Mouse (Mus musculus) lung, postnatal 0 days (tissue): Measurements from ENCODE around the gene Arhgap8. TPM values are rescaled to one million over a fixed set of nuclear protein-coding genes. Genes with fewer than 3 reads are reported as not detected.
"Not testable (repeated sequence)": the region's sequence is repeated elsewhere in the genome, so short reads cannot be mapped to it uniquely, and the experiment has no call there.

Experiments
- ATAC-seq: fragments of 200-750 bp; cut with Nextera tagmentation; 2 replicates; pipeline ENCODE4 v1.8.0; 2017; ENCODE audit warnings: moderate library complexity
- DNase-seq: peaks from one replicate; pipeline ENCODE4 v3.0.0-alpha.2; 2016; ENCODE audit warnings: low spot score
- H3K27ac ChIP-seq: fragments of 300-500 bp; sonication (generic); 2 replicates; pipeline ENCODE4 v1.5.1; 2014; ENCODE audit warnings: antibody characterized with exemption, mild to moderate bottlenecking, low read length, mixed read lengths
- H3K27me3 ChIP-seq: fragments of 300-500 bp; sonication (generic); replicated peaks from 2 replicates; pipeline ENCODE4 v1.6.1; 2014; ENCODE audit warnings: low read length, mixed read lengths; ENCODE audit not compliant: insufficient read depth
- H3K36me3 ChIP-seq: fragments of 300-500 bp; sonication (generic); 2 replicates; pipeline ENCODE4 v1.6.1; 2014; ENCODE audit warnings: low read length, mixed read lengths; ENCODE audit not compliant: insufficient read depth
- H3K4me1 ChIP-seq: fragments of 300-500 bp; sonication (generic); 2 replicates; pipeline ENCODE4 v1.6.1; 2014; ENCODE audit warnings: antibody characterized with exemption, low read depth, low read length, mixed read lengths; ENCODE audit not compliant: insufficient read depth
- H3K4me2 ChIP-seq: fragments of 300-500 bp; sonication (generic); replicated peaks from 2 replicates; pipeline ENCODE4 v1.6.1; 2014; ENCODE audit warnings: low read depth, mild to moderate bottlenecking, low read length, moderate library complexity, mixed read lengths
- H3K4me3 ChIP-seq: fragments of 300-500 bp; sonication (generic); 2 replicates; pipeline ENCODE4 v1.5.1; 2014; ENCODE audit warnings: low read depth, low read length
- H3K9ac ChIP-seq: fragments of 300-500 bp; sonication (generic); replicated peaks from 2 replicates; pipeline ENCODE4 v1.6.1; 2014; ENCODE audit warnings: low read depth, mild to moderate bottlenecking
- H3K9me3 ChIP-seq: fragments of 300-500 bp; sonication (generic); 2 replicates; pipeline ENCODE4 v1.6.1; 2016; ENCODE audit warnings: low read length, mixed read lengths
- CTCF ChIP-seq: IDR thresholded peaks from 2 replicates; pipeline ENCODE4 v1.5.1; 2016; ENCODE audit warnings: antibody characterized with exemption, mild to moderate bottlenecking
- EP300 ChIP-seq: IDR thresholded peaks from 2 replicates; pipeline ENCODE4 v1.6.1; 2016; ENCODE audit warnings: antibody characterized with exemption, mild to moderate bottlenecking, control low read depth
- WGBS: fragments of 180-500 bp; shearing (Covaris S2); extraction: QIAGEN DNeasy Blood & Tissue Kit; methylation state at CpG from one replicate; pipeline ENCODE4 v1.1.7; 2014; 5-methylcytosine and 5-hydroxymethylcytosine counted together
- polyA plus RNA-seq: library from polyadenylated mRNA; unstranded; fragments of >200 nt; fragmentation: Nextera tagmentation; extraction: Ambion mirVana; gene quantifications from 2 replicates; pipeline ENCODE4 v1.2.1, GENCODE M21; 2015

The Arhgap8 gene
- polyA plus RNA-seq, 1 experiment from 2014 or later = 15.9 TPM

- Histone ChIP-seq H3K9me3 (no peaks in the 10 kb centered on the region), H3K36me3 (no peaks in the 10 kb centered on the region), H3K4me1 (peaks cover 3% of the 10 kb centered on the region; the same call in 1 of the 2 replicates), H3K27me3 (no peaks in the 10 kb centered on the region), H3K4me3 (no peak overlapping the region), H3K27ac (no peak overlapping the region), H3K9ac (no peak overlapping the region), H3K4me2 (no peak overlapping the region)
- ATAC-seq (no peak), DNase-seq (no peak)
- TF ChIP-seq EP300 (no peak), CTCF (no peak)
- WGBS = 11% methylated on average over 22 of the region's 22 CpGs
Measured at GRCm38 (mm10) chr15:84756426-84756825, 36.6 kb downstream of the Arhgap8 start.

GRCm38 (mm10) chr15:84758493-84758892 lies 38.6 kb downstream of the Arhgap8 start:
- H3K4me3 ChIP-seq = no peak overlapping the region
- H3K4me2 ChIP-seq = no peak overlapping the region
- H3K4me1 ChIP-seq = peaks cover 3% of the 10 kb centered on the region; the same call in 1 of the 2 replicates
- ATAC-seq (no peak), DNase-seq (peak; percentile 20)
- no peaks in the 10 kb centered on the region for H3K27me3 ChIP-seq
- no peaks in the 10 kb centered on the region for H3K9me3 ChIP-seq
- no peak overlapping the region for H3K9ac ChIP-seq
- no peak overlapping the region for H3K27ac ChIP-seq
- H3K36me3 ChIP-seq = no peaks in the 10 kb centered on the region
- TF ChIP-seq CTCF (peak; percentile 80), EP300 (no peak)
- 35% methylated on average over 4 of the region's 4 CpGs for WGBS

- TF ChIP-seq CTCF (no peak), EP300 (no peak)
- 81% methylated on average over 8 of the region's 8 CpGs for WGBS
- ATAC-seq = no peak
- H3K9ac ChIP-seq = no peak overlapping the region
- no peaks in the 10 kb centered on the region for H3K9me3 ChIP-seq
- no peaks in the 10 kb centered on the region for H3K27me3 ChIP-seq
- no peaks in the 10 kb centered on the region for H3K4me1 ChIP-seq
- no peak overlapping the region for H3K4me2 ChIP-seq
- DNase-seq = no peak
- no peaks in the 10 kb centered on the region for H3K36me3 ChIP-seq
- no peak overlapping the region for H3K4me3 ChIP-seq
- no peak overlapping the region for H3K27ac ChIP-seq
Measured at GRCm38 (mm10) chr15:84762712-84763422, 43.0 kb downstream of the Arhgap8 start.

DNA sequence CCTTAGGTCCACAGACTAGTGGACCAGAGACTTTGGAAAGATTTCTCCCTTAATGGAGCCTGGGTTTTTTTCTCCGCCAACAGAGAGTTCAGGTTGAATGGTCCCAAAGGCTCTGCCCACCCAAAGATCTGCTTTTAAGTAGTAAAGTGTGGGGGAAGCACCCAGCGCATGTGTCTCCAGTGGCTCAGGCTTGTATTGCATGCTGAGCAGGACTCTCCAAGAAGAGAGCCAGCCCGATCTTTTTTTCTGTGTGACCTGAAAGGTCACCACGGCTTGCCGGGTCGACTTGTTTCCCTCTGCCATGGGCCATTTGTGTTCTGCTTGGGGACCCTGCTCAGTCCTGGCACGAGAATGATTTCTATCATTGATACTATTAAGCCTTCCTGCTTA lies 43.6 kb downstream of the Arhgap8 start:
- ATAC-seq (no peak), DNase-seq (no peak)
- Histone ChIP-seq H3K27me3 (no peaks in the 10 kb centered on the region), H3K36me3 (no peaks in the 10 kb centered on the region), H3K27ac (no peak overlapping the region), H3K4me1 (no peaks in the 10 kb centered on the region), H3K9me3 (no peaks in the 10 kb centered on the region), H3K4me2 (no peak overlapping the region), H3K4me3 (no peak overlapping the region), H3K9ac (no peak overlapping the region)
- 44% methylated on average over 7 of the region's 7 CpGs for WGBS
- no peak for TF ChIP-seq EP300
- no peak for TF ChIP-seq CTCF

DNA sequence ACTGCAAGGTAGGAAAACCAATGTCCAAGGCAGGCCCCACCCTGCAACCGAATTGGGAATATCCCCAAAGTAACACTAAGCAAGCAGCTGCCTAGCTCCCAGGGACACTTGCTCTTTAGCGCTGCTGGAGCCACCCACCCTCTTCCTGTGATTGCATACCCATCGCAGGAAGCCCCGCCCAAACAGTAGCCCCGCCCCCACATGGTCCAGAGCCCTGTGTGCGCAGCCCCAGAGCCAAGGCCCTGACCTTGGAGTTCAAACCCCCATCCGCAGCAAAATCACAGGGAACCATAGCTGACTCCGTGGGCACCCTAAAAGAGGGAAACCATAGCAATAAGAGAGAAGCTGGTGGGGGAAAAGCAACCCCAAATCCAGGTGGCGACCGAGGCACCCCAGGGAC lies 46.8 kb downstream of the Arhgap8 start:
- no peak overlapping the region for H3K9ac ChIP-seq
- no peaks in the 10 kb centered on the region for H3K4me1 ChIP-seq
- no peaks in the 10 kb centered on the region for H3K9me3 ChIP-seq
- no peak for DNase-seq
- no peak overlapping the region for H3K4me3 ChIP-seq
- H3K27ac ChIP-seq = no peak overlapping the region
- H3K36me3 ChIP-seq = no peaks in the 10 kb centered on the region
- WGBS = 29% methylated on average over 10 of the region's 10 CpGs
- no peak for ATAC-seq
- no peak overlapping the region for H3K4me2 ChIP-seq
- TF ChIP-seq CTCF (no peak), EP300 (no peak)
- no peaks in the 10 kb centered on the region for H3K27me3 ChIP-seq

DNA sequence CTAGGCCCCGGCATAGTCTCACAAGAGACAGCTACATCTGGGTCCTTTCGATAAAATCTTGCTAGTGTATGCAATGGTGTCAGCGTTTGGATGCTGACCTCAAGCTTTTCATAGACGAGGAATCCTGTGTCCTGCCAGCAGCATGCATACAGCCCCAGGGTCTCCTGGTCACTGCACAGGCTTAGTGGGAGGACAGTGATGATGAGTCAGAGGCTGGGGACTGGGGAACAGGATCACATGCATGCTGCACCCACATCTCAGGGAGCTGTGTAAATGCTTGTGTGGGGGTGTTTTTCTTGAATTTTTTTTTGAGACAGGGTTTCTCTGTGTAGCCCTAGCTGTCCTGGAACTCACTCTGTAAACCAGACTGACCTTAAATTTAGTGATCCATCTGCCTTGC lies 48.7 kb downstream of the Arhgap8 start:
- H3K27me3 ChIP-seq = not testable (repeated sequence)
- WGBS = 75% methylated on average over 3 of the region's 4 CpGs

More for the DNA sequence above, 48.7 kb downstream of the Arhgap8 start:
- not testable (repeated sequence) for H3K4me2 ChIP-seq, H3K27ac ChIP-seq, H3K36me3 ChIP-seq, H3K4me3 ChIP-seq, ATAC-seq, H3K9me3 ChIP-seq, H3K9ac ChIP-seq, H3K4me1 ChIP-seq, DNase-seq
